Mouse (Mus musculus) cerebellum, postnatal 36 days (tissue): ENCODE results near the gene Tyro3.

Experiments
- DNase-seq, 2 experiments: peaks; one replicate each; pipeline ENCODE4 v3.0.0; 2021 to 2022; ENCODE audit warnings: mixed read lengths in 2 of 2

The Tyro3 gene

DNA sequence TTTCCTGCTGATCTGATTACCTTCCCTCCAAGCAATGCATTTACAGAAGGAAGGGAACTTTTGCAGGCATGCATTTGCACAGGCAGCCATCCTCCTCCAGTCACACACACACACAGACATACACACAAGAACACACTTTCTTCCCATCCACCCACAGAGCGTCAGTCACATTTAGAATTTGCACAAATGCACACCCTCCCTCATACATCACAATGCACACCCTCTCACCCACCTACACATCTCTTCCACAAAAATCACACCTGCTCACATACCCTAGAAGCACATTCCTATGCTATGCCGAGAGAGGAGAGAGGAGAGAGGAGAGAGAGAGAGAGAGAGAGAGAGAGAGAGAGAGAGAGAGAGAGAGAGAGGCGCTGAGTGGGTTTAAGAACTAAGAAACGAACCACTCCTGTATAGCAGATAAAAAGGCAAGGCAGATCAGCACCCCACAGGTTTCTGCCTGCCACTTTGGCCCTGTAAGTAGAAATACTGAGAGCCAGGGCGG is at the start of gene Tyro3:
Gene Tyro3 (plus strand): TSS at position 455 of the 505 bp plus-strand sequence.
- no peak for DNase-seq

- DNase-seq: no peak
Measured at GRCm38 (mm10) chr2:119749260-119749659, 48.3 kb upstream of the Tyro3 start.

GRCm38 (mm10) chr2:119757601-119758100 is 39.9 kb upstream of the Tyro3 start:
- DNase-seq: peak; percentile 30 to 48

- peak; percentile 39 to 48 for DNase-seq
Measured at GRCm38 (mm10) chr2:119758101-119758843, 39.3 kb upstream of the Tyro3 start.

- DNase-seq: no peak
Measured at GRCm38 (mm10) chr2:119758844-119759835, 38.4 kb upstream of the Tyro3 start.

- no peak for DNase-seq
Measured at GRCm38 (mm10) chr2:119760251-119760650, 37.3 kb upstream of the Tyro3 start, which contains the start of gene Ltk. Ltk (minus strand) TSS chr2:119760431.

GRCm38 (mm10) chr2:119762276-119762675 is 35.3 kb upstream of the Tyro3 start:
- no peak for DNase-seq

- no peak for DNase-seq
Measured at GRCm38 (mm10) chr2:119763924-119764323, 33.6 kb upstream of the Tyro3 start.

DNA sequence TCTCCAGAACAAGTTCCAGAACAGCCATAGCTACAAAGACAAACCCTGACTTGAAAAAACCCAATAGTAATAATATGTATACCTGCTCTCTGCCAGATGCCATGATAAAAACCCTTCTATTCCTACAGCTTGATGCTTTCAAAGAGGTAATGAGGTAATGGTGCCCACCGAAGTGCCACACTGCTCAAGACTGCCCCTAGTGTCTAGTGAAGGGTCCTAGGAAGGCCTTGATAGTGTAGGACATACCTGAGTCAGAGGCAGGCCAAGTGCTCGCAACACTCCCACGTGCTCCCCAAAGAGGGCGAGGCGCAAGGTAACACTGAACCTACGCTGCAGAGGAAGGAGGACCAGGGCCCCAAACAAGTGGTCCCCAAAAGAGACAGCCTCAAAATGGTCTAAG is 30.3 kb upstream of the Tyro3 start:
- DNase-seq: no peak

DNA sequence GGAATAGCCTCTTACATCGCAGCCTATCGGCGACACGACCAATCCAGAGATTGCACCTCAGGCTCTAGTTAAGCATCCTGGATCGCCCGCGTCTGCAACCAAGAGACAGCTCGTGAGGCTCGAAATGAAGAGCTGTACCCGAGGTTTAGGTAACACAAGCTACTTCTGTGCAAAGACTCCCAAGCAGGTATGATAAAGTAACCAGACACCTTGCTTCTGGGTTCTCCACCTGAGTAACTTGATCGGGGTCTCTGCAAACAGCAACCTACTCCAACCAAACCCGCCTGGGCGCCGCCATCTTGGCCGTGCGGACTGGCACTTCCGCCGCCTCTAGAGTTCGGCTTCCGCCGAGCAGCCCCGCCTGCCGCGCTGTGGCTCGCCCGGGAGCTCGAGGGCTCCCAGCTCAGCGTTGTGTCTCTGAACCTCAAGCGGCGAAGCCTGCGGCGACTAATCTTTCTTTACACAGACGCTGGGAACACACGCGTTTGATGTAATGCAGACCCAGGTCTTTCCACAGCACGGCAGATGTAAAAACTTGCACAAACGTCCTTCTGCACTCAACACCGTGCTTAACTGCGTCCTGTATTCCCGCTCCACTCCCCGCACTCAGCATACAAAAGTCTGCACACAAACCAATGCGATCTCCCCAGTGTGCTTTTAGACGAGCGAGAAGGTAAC is 10.2 kb upstream of the Tyro3 start, which contains the start of gene Rpap1:
Gene Rpap1 (minus strand): TSS at position 332 of the 678 bp plus-strand sequence.
- DNase-seq: peak; percentile 85 to 87

- no peak for DNase-seq
Measured at GRCm38 (mm10) chr2:119789996-119790395, 7.5 kb upstream of the Tyro3 start.

DNA sequence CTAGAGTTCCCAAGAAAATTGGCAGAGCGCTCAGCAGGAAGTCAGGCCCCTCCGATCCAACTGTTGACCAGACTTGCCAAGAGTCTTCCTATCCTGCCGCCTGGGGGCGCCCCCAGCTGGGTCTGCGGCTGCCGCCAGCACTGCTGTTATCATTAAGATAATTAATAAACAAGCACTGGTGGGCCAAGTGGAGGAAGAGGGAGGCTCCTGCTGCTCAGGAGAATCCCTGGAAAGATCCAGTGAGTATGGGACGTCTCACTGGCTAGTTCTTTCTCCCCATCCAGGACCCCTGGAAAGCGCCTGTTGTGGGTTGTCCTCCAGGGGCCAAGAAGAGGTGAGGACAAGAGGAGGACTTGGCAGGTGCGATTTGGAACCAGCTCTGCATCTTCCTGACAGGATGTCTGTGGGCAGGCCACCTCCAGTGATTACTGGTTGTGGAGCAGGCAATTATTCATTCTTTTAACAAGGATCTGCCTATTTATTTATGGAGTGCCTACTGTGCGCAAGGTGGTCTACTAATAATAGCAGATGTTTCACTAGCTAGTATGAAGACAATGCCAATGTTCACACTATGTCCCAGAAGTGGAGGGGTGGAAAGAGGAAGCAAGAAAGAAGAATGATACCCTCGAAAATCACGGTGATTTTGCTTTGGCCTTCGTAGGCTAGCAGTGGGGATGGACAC is 854 bp downstream of the Tyro3 start:
- peak; percentile 59 to 72 for DNase-seq

- DNase-seq: peak; percentile 59 to 67
Measured at GRCm38 (mm10) chr2:119799181-119799960, 1.8 kb downstream of the Tyro3 start.

GRCm38 (mm10) chr2:119799961-119800550 is 2.5 kb downstream of the Tyro3 start:
- DNase-seq: peak in 1 of 2 experiments; percentile 57

GRCm38 (mm10) chr2:119800876-119801846 is 3.6 kb downstream of the Tyro3 start:
- peak; percentile 79 to 81 for DNase-seq

DNA sequence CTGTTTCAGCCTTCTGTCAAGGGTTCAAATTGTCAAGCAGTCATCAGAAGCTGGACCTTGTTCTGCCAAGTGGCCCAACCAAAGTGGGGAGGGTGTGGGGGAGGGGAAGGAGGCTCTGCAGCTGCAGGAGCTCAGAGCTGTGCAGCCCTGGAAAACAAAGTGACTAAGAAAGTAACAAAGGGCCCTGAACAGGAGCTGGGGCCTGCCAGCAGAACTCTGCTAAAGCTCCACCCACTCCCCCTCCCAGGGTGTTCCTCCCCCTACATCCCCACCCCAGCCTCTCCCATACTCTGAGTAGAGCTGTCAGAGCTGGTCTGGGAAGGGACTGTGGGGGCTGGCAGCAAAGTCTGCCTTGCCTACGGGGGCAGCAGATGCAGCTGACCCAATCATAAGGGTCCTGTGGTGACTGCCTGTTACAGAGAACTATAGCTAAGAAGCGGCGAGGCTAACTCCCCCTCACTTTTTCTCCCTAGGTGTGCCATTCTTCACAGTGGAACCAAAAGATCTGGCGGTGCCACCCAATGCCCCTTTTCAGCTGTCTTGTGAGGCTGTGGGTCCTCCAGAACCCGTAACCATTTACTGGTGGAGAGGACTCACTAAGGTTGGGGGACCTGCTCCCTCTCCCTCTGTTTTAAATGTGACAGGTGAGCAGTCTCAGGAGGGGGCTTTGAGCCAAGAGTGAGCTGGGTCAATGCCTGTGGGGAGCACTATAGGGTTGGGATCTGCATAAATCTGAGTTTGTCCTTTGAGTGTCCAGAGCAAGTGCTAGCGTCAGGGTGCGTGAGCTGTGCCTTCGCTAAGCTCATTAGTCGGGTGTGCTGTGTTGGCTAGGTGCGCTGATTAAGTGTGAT is 5.5 kb downstream of the Tyro3 start:
- DNase-seq: no peak

DNA sequence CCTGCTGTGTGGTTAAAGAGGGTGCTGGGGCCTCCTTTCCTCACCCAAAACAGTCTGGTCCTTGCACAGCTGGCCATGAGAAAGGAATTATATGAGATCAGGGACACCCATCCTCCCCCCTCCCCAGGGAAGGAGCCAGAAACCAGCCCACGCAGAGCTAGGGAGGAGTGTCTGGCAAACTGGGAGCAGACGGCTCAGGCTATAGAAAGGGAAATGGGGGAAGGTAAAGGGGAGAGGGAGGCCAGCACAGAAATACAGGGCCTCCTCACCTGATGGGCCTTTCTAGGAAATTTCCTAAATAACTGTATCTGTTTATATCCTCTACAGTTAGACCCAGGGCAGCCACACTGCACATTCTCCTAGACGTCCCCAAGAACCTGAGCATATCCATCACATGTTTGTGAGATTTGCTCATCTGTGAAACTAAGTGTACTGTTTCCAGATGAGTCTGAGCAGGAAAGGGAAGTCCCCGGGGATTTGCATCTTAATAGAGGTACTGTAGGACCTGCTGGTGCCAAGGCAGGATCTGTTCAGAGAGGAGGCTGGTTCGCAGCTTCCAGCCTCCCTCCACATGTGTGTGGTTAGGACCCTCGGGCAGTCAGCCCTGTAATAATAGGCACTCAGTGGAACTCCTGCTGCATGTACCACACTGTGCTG is 6.2 kb downstream of the Tyro3 start:
- DNase-seq: no peak

- no peak for DNase-seq
Measured at GRCm38 (mm10) chr2:119804275-119804628, 6.7 kb downstream of the Tyro3 start.
